Mouse (Mus musculus) cerebellum, adult (tissue): ENCODE results near the gene Nr2f2.

Experiments
- ATAC-seq: cut with Nextera tagmentation; 2 replicates; pipeline ENCODE4 v1.9.2; 2017; ENCODE audit warnings: mild to moderate bottlenecking, moderate library complexity, mixed read lengths; ENCODE audit not compliant: insufficient number of reproducible peaks, low FRiP score, low TSS enrichment

The Nr2f2 gene

GRCm38 (mm10) chr7:70353151-70353550 is 13.4 kb downstream of the Nr2f2 start:
- no peak for ATAC-seq

GRCm38 (mm10) chr7:70352617-70353016 is 13.9 kb downstream of the Nr2f2 start:
- no peak for ATAC-seq

GRCm38 (mm10) chr7:70351981-70352560 is 14.5 kb downstream of the Nr2f2 start:
- ATAC-seq = no peak

GRCm38 (mm10) chr7:70350781-70351551 is 15.6 kb downstream of the Nr2f2 start:
- ATAC-seq = no peak

- no peak for ATAC-seq
These were observed 16.4 kb downstream of the Nr2f2 start for GRCm38 (mm10) chr7:70349981-70350670.

GRCm38 (mm10) chr7:70348977-70349615 is 17.4 kb downstream of the Nr2f2 start:
- no peak for ATAC-seq

GRCm38 (mm10) chr7:70348064-70348976 is 18.2 kb downstream of the Nr2f2 start:
- ATAC-seq = no peak

GRCm38 (mm10) chr7:70347618-70347958 is 18.9 kb downstream of the Nr2f2 start:
- no peak for ATAC-seq

GRCm38 (mm10) chr7:70346951-70347617 is 19.5 kb downstream of the Nr2f2 start:
- no peak for ATAC-seq

- 0 out of 2 replicates have a peak, but pooled peaks have one; percentile 10 for ATAC-seq
These were observed 20.5 kb downstream of the Nr2f2 start for GRCm38 (mm10) chr7:70346010-70346536.

- no peak for ATAC-seq
These were observed 23.1 kb downstream of the Nr2f2 start for GRCm38 (mm10) chr7:70343426-70343825.

GRCm38 (mm10) chr7:70342771-70343170 is 23.8 kb downstream of the Nr2f2 start:
- no peak for ATAC-seq

GRCm38 (mm10) chr7:70342076-70342475 is 24.5 kb downstream of the Nr2f2 start:
- ATAC-seq = no peak

- ATAC-seq = no peak
These were observed 26.4 kb downstream of the Nr2f2 start for GRCm38 (mm10) chr7:70339998-70340630.

- ATAC-seq = no peak
These were observed 28.3 kb downstream of the Nr2f2 start for GRCm38 (mm10) chr7:70338265-70338640.

GRCm38 (mm10) chr7:70337581-70338264 is 28.8 kb downstream of the Nr2f2 start:
- no peak for ATAC-seq

- ATAC-seq = no peak
These were observed 29.8 kb downstream of the Nr2f2 start for GRCm38 (mm10) chr7:70336571-70337240.

- ATAC-seq = no peak
These were observed 30.4 kb downstream of the Nr2f2 start for GRCm38 (mm10) chr7:70336126-70336525.
